ENCODE assay signal across 9 mouse cellular contexts in genomic region chr11:88719601-88720000, GRCm38 (mm10). TPM values are rescaled to one million over a fixed set of nuclear protein-coding genes. Genes with fewer than 3 reads are reported as not detected.
A peak's percentile ranks its signal among the peaks of the same experiment; 100 is the strongest.
DNase-seq lines count a peak whose midpoint lies in the region; ATAC-seq and TF ChIP-seq lines count a peak whose summit lies in the region.
"Had no signal": no experiment of that assay in that cellular context is flagged by ENCODE, and none has a peak within 500 bp of the region (broad histone marks: within the 10 kb centered on the region; RNA-seq: fewer than 3 reads in every experiment).

No protein-coding gene starts in this region.

- no peak for TF ChIP-seq CTCF in heart, adult 2 months (IDR thresholded peaks at IDR 0.05)

- H3K36me3 ChIP-seq in heart, adult 2 months (ENCODE audit: control insufficient read depth, insufficient read depth, low read length), result peaks cover 2% of the 10 kb centered on the region; the same call in 1 of the 2 replicates
- peaks cover 6% of the 10 kb centered on the region; the same call in 1 of the 2 replicates for H3K36me3 ChIP-seq in limb, embryonic 14.5 days (ENCODE audit: control insufficient read depth, insufficient read depth, low read length)
- H3K36me3 ChIP-seq in neural tube, embryonic 15.5 days, result no peaks in the 10 kb centered on the region

- H3K27me3 ChIP-seq in heart, adult 2 months (ENCODE audit: control insufficient read depth, insufficient read depth, low read length), result no peaks in the 10 kb centered on the region
- H3K27me3 ChIP-seq in limb, embryonic 14.5 days (ENCODE audit: control insufficient read depth, insufficient read depth, low read length), result no peaks in the 10 kb centered on the region
- H3K27me3 ChIP-seq in neural tube, embryonic 15.5 days (replicated peaks), result no peaks in the 10 kb centered on the region

- no peaks in the 10 kb centered on the region for H3K9me3 ChIP-seq in limb, embryonic 14.5 days (ENCODE audit: control insufficient read depth, low read length)
- no peaks in the 10 kb centered on the region for H3K9me3 ChIP-seq in neural tube, embryonic 15.5 days (replicated peaks)

- DNase-seq in heart, adult 2 months, result no peak
- no peak for DNase-seq in heart, postnatal 36 days
- DNase-seq in retina, postnatal 1 day, result peak; percentile 75
- DNase-seq in retina, embryonic 14.5 days (ENCODE audit: low spot score), result no peak
- no peak for DNase-seq in limb, embryonic 14.5 days (ENCODE audit: low spot score)
- DNase-seq in cerebellum, postnatal 10 days, result no peak
- DNase-seq in adrenal gland, postnatal 25 days, result no peak
- DNase-seq: kidney, postnatal 4 days had no signal

- H3K4me1 ChIP-seq in heart, adult 2 months (ENCODE audit: control insufficient read depth, insufficient read depth, low read length), result peaks cover 1% of the 10 kb centered on the region; the same call in 1 of the 2 replicates
- peaks cover 11% of the 10 kb centered on the region for H3K4me1 ChIP-seq in limb, embryonic 14.5 days (ENCODE audit: control insufficient read depth, insufficient read depth, low read length)
- H3K4me1 ChIP-seq in neural tube, embryonic 15.5 days, result peaks cover 35% of the 10 kb centered on the region

- H3K9ac ChIP-seq in heart, adult 2 months (ENCODE audit: low read depth, low read length), result no peak overlapping the region
- H3K9ac ChIP-seq in limb, embryonic 14.5 days (ENCODE audit: low read depth, low read length, severe bottlenecking), result no peak overlapping the region
- peak overlapping the region; percentile 73; the same call in 1 of the 2 replicates for H3K9ac ChIP-seq in neural tube, embryonic 15.5 days (replicated peaks)

- H3K27ac ChIP-seq in heart, adult 2 months, result peak overlapping the region; percentile 98; the same call in 1 of the 2 replicates
- H3K27ac ChIP-seq in limb, embryonic 14.5 days (replicated peaks; ENCODE audit: low read depth, low read length), result no peak overlapping the region
- peak overlapping the region; percentile 88; the same call in 1 of the 2 replicates for H3K27ac ChIP-seq in neural tube, embryonic 15.5 days (replicated peaks)

- H3K4me3 ChIP-seq in heart, adult 2 months, result no peak overlapping the region
- H3K4me3 ChIP-seq in limb, embryonic 14.5 days (replicated peaks; ENCODE audit: low read length), result peak overlapping the region; percentile 96; the same call in 1 of the 2 replicates
- peak overlapping the region; percentile 89 for H3K4me3 ChIP-seq in neural tube, embryonic 15.5 days (replicated peaks)

- no peak for ATAC-seq in limb, embryonic 14.5 days (ENCODE audit: low FRiP score, low read depth)
- ATAC-seq in neural tube, embryonic 15.5 days (ENCODE audit: low FRiP score), result no peak

- H3K4me2 ChIP-seq in limb, embryonic 14.5 days (replicated peaks; ENCODE audit: low read depth, low read length, severe bottlenecking), result peak overlapping the region; percentile 92
- peak overlapping the region; percentile 93 for H3K4me2 ChIP-seq in neural tube, embryonic 15.5 days

- no peak for TF ChIP-seq EP300 in heart, adult 2 months (IDR thresholded peaks at IDR 0.05; ENCODE audit: insufficient read depth, low read depth, low read length)

- intact Hi-C loops in heart, adult 2 months (cut with DNase I), result loop anchor here (5.0 kb wide), 2 partner anchors 67 to 162 kb away; no protein-coding TSS in a partner anchor
- intact Hi-C loops in heart, postnatal 36 days (cut with DNase I), result no loop called here

- H3K79me2 ChIP-seq in heart, adult 2 months (replicated peaks; ENCODE audit: control insufficient read depth, insufficient read depth, low read length), result no peaks in the 10 kb centered on the region

- TF ChIP-seq POLR2A in heart, adult 2 months (IDR thresholded peaks at IDR 0.05; ENCODE audit: insufficient read depth, low read depth, low read length), result no peak
- no peak for TF ChIP-seq POLR2A in limb, embryonic 14.5 days (IDR thresholded peaks at IDR 0.05; ENCODE audit: borderline replicate concordance, extremely low read depth, insufficient read depth, insufficient read length)

- WGBS in heart, adult 2 months, result 55% methylated on average over 3 of the region's 3 CpGs
- WGBS in limb, embryonic 14.5 days, result 49% methylated on average over 3 of the region's 3 CpGs
- WGBS in neural tube, embryonic 15.5 days, result 41% methylated on average over 3 of the region's 3 CpGs

RNA-seq across cellular contexts. Expression of gene Msi2, which starts 1.3 kb away (rescaled TPM):
- 100 to 1,000 TPM; 176 to 208 TPM for total RNA-seq in heart, adult 2 months (2021)
- 42.5 and 65.9 TPM in 2 replicates for polyA plus RNA-seq in heart, adult 2 months (2012; rRNA removed)
- total RNA-seq in heart, postnatal 36 days (2021), result 100 to 1,000 TPM; 192 TPM
- 36.5 and 45.3 TPM in 2 replicates for polyA plus RNA-seq in limb, embryonic 14.5 days (2012; rRNA removed)
- 13.9 and 14.8 TPM in 2 replicates for polyA plus RNA-seq in limb, embryonic 14.5 days (2014; fragmentation: Nextera tagmentation; extraction: Ambion mirVana)
- 17.3 and 20.7 TPM in 2 replicates for polyA plus RNA-seq in neural tube, embryonic 15.5 days (2015; fragmentation: Nextera tagmentation; extraction: Ambion mirVana)
- 154 and 189 TPM in 2 replicates for total RNA-seq in adrenal gland, postnatal 25 days (2021)
